Mouse (Mus musculus): ENCODE measurements around the gene Lhx4. TPM values are rescaled to one million over a fixed set of nuclear protein-coding genes. Genes with fewer than 3 reads are reported as not detected.

The Lhx4 gene
- polyA plus RNA-seq, 1 experiment, result 1.0 TPM

DNA sequence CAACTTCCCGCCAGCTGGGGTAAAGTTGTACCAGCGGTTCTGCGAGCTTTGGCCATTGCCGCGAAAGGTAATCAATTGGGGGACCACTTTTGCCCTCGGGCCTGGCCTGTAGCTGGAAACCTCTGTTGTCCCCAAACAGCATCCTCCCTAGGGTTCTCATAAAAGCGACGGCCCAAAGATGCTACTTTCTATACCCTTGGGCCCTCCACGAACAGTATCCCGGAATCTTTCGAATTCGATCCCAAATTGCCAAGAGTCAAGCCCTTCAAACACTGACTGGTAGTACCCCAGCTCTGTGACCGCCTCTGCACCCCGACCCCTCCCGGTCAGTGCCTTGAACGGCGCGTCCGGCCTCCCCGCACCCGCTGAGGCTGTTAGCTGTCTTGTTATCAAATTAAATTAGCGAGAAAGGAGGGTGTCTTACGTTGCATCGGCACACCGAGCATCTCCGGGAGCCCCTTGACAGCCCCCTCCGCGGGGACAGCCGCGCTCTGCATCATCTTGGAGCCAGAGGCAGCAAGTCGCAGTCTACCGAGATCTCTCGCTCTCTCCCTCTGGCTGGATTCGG lies 10.0 kb downstream of the Lhx4 start:
- peaks cover 3% of the 10 kb centered on the region; the same call in 1 of the 2 replicates for H3K4me1 ChIP-seq (ENCODE audit: control insufficient read depth, insufficient read depth, low read length)
- no peak for TF ChIP-seq POLR2A (IDR thresholded peaks at IDR 0.05; ENCODE audit: borderline replicate concordance, insufficient read depth, low read length)
- no peak for TF ChIP-seq CTCF (IDR thresholded peaks at IDR 0.05; ENCODE audit: borderline replicate concordance, insufficient read depth, low read depth, low read length)
- H3K27me3 ChIP-seq (ENCODE audit: control insufficient read depth, insufficient read depth, low read length), result peaks cover 19% of the 10 kb centered on the region; the same call in 1 of the 2 replicates
- H3K4me3 ChIP-seq (replicated peaks; ENCODE audit: insufficient read depth, low read depth, low read length), result peak overlapping the region; percentile 4
- no peak overlapping the region for H3K27ac ChIP-seq (ENCODE audit: insufficient read depth, low read length)
- peak in 1 of 2 experiments; percentile 25 for DNase-seq
- WGBS, result 2% methylated on average over 34 of the region's 34 CpGs

DNA sequence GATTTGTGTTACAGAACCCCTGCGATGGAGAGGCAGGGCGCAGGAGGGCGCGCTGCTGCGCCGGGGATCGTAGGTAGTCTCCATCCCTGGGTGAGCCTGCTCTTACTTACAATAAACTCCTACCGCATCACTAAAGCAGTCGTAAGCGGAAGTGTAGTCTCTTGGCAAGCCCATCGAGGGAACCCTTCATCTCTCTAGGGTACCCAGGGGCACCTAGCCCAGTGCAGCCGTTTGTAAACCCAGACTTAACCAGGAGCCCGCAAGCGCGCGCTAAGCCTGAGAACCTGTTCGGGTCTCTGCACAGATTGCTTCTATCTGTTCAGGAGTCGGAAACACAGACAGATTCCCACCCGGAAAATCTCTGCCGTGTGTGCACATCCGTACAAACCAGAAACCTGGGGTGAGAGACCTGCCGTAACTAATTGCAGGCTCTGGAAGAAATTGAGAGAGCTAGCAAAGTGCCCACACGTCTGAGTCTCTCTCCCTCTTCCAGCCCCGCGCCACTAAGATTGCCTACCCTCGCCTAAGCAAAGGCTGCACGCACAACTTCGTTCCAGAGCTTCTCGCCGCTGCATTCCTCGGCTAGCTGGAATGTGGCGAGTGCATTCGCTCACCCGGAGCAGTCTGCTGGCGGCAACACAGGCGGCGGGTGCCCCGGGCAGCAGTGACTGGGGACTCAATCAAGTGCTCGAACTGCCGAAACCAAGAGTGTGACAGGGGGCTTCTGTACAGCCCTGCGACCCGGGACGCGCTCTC lies 10.7 kb downstream of the Lhx4 start:
- whole genome bisulfite sequencing, result 2% methylated on average over 44 of the region's 44 CpGs
- no peak for TF ChIP-seq CTCF (IDR thresholded peaks at IDR 0.05; ENCODE audit: borderline replicate concordance, insufficient read depth, low read depth, low read length)
- TF ChIP-seq POLR2A (IDR thresholded peaks at IDR 0.05; ENCODE audit: borderline replicate concordance, insufficient read depth, low read length), result no peak
- Histone ChIP-seq H3K4me3 (replicated peaks; ENCODE audit: insufficient read depth, low read depth, low read length) (no peak overlapping the region), H3K27me3 (ENCODE audit: control insufficient read depth, insufficient read depth, low read length) (peaks cover 22% of the 10 kb centered on the region; the same call in 1 of the 2 replicates), H3K27ac (ENCODE audit: insufficient read depth, low read length) (no peak overlapping the region), H3K4me1 (ENCODE audit: control insufficient read depth, insufficient read depth, low read length) (peaks cover 3% of the 10 kb centered on the region; the same call in 1 of the 2 replicates)
- peak in 1 of 2 experiments; percentile 32 for DNase-seq

DNA sequence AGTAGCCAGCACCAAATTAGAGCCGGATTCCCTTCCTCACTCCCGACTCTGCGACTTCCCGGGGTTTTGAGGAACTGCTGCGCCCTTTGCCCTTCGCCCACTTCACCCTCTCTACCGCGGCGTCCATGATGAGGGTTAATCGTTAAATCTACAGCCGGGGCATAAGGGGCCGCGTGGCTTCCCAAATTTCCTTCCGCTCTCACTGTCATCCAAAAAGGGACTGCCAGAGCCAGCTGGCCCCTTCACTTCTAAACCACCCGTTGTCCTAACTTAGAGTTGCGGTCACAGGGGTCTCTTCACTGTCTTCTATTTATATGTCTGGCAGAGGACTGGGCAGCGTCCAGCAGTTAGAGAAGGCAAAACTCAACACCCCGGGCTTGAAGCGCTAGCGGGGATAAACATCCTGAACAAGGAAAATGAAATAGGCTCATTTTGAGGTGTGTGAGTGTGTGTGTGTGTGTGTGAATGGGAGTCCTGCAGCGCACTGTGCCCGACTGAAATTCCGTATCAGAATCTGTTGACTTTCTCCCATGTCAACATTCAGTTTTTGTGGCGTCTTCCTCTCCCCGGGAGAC lies 13.6 kb downstream of the Lhx4 start:
- Histone ChIP-seq H3K27me3 (ENCODE audit: control insufficient read depth, insufficient read depth, low read length) (peaks cover 23% of the 10 kb centered on the region; the same call in 1 of the 2 replicates), H3K27ac (ENCODE audit: insufficient read depth, low read length) (no peak overlapping the region), H3K4me1 (ENCODE audit: control insufficient read depth, insufficient read depth, low read length) (peaks cover 3% of the 10 kb centered on the region; the same call in 1 of the 2 replicates), H3K4me3 (replicated peaks; ENCODE audit: insufficient read depth, low read depth, low read length) (no peak overlapping the region)
- no peak for TF ChIP-seq CTCF (IDR thresholded peaks at IDR 0.05; ENCODE audit: borderline replicate concordance, insufficient read depth, low read depth, low read length)
- TF ChIP-seq POLR2A (IDR thresholded peaks at IDR 0.05; ENCODE audit: borderline replicate concordance, insufficient read depth, low read length), result no peak
- WGBS, result 1% methylated on average over 25 of the region's 25 CpGs
- DNase-seq, result no peak

DNA sequence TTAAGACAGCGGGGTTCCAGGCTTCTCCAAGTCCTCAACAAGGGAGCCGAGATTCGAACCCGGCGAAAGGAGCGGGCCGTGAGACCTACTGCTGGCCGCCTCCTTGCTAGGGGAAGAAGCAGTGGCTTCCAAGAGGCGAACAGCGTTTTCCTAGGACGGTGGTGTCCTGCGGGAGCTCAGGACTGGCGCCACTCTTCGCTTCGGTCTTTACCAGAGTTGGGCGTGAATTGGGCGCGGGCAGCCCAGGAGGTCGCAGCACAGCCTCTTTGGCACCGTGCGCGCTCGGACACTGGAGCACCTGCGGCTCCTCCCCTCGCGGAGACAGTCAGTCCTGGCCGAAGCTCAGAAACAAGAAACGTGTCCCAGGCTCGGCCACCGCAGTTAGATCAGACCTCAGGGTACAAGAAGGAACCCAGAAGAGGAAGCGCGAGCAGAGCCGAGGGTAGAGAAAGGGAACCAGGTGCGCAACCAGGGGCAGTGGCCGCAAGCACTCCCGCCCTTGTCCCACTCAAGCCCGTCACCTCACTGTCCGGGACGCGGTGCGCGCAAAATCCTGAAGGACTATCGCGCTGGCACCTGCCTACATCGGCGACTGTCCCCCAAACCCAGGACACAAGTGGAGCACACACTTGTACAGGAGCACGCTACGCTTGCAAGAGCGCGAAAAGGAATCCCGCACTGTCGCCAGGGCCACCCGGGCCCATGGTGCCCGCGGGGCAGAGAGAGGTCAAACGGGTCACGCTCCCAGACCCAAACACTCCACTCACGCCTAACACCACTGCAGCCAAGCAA lies 14.3 kb downstream of the Lhx4 start:
- Histone ChIP-seq H3K27me3 (ENCODE audit: control insufficient read depth, insufficient read depth, low read length) (peaks cover 17% of the 10 kb centered on the region; the same call in 1 of the 2 replicates), H3K4me3 (replicated peaks; ENCODE audit: insufficient read depth, low read depth, low read length) (no peak overlapping the region), H3K27ac (ENCODE audit: insufficient read depth, low read length) (no peak overlapping the region), H3K4me1 (ENCODE audit: control insufficient read depth, insufficient read depth, low read length) (no peaks in the 10 kb centered on the region; the same call in 1 of the 2 replicates)
- peak in 1 of 2 experiments; percentile 26 for DNase-seq
- 1% methylated on average over 58 of the region's 58 CpGs for WGBS
- no peak for TF ChIP-seq POLR2A (IDR thresholded peaks at IDR 0.05; ENCODE audit: borderline replicate concordance, insufficient read depth, low read length)

- no peak for DNase-seq
- no peak for TF ChIP-seq CTCF (IDR thresholded peaks at IDR 0.05; ENCODE audit: borderline replicate concordance, insufficient read depth, low read depth, low read length)
- no peak for TF ChIP-seq POLR2A (IDR thresholded peaks at IDR 0.05; ENCODE audit: borderline replicate concordance, insufficient read depth, low read length)
- no peaks in the 10 kb centered on the region; the same call in 1 of the 2 replicates for H3K4me1 ChIP-seq (ENCODE audit: control insufficient read depth, insufficient read depth, low read length)
- H3K27me3 ChIP-seq (ENCODE audit: control insufficient read depth, insufficient read depth, low read length), result peaks cover 13% of the 10 kb centered on the region; the same call in 1 of the 2 replicates
- no peak overlapping the region for H3K27ac ChIP-seq (ENCODE audit: insufficient read depth, low read length)
- no peak overlapping the region for H3K4me3 ChIP-seq (replicated peaks; ENCODE audit: insufficient read depth, low read depth, low read length)
- 5% methylated on average over 26 of the region's 26 CpGs for WGBS
Measured at GRCm38 (mm10) chr1:155736096-155736825, 15.2 kb downstream of the Lhx4 start.

GRCm38 (mm10) chr1:155731156-155731555 lies 20.3 kb downstream of the Lhx4 start:
- H3K4me3 ChIP-seq (replicated peaks; ENCODE audit: insufficient read depth, low read depth, low read length), result no peak overlapping the region
- no peak overlapping the region for H3K27ac ChIP-seq (ENCODE audit: insufficient read depth, low read length)
- DNase-seq, result no peak
- WGBS, result 11% methylated on average over 2 of the region's 2 CpGs
- H3K27me3 ChIP-seq (ENCODE audit: control insufficient read depth, insufficient read depth, low read length), result peaks cover 6% of the 10 kb centered on the region; the same call in 1 of the 2 replicates
- TF ChIP-seq CTCF (IDR thresholded peaks at IDR 0.05; ENCODE audit: borderline replicate concordance, insufficient read depth, low read depth, low read length) (no peak), POLR2A (IDR thresholded peaks at IDR 0.05; ENCODE audit: borderline replicate concordance, insufficient read depth, low read length) (no peak)
- H3K4me1 ChIP-seq (ENCODE audit: control insufficient read depth, insufficient read depth, low read length), result no peaks in the 10 kb centered on the region

All from cerebellum, adult 2 months (tissue).